Mouse (Mus musculus) thymus, adult 2 months (tissue): ENCODE measurements around the gene Nfe2.

ENCODE experiments used
- CTCF ChIP-seq: fragments of 200-500 bp; IDR thresholded peaks from 2 replicates; pipeline ENCODE4 v1.5.1; 2012; ENCODE audit warnings: mild to moderate bottlenecking, control low read depth, low read length, moderate library complexity, borderline replicate concordance; ENCODE audit not compliant: control insufficient read depth, poor library complexity, insufficient read depth; ENCODE audit errors: extremely low read depth
- POLR2A ChIP-seq: fragments of 200-500 bp; IDR thresholded peaks from 2 replicates; pipeline ENCODE4 v1.6.1; 2012; ENCODE audit warnings: mild to moderate bottlenecking, low read length, control low read depth, moderate library complexity; ENCODE audit not compliant: control insufficient read depth, poor library complexity, insufficient read depth; ENCODE audit errors: extremely low read depth

GRCm38 (mm10) chr15:103227022-103227421 lies 31.2 kb downstream of the Nfe2 start:
- no peak for TF ChIP-seq CTCF
- TF ChIP-seq POLR2A, result no peak
